Mouse (Mus musculus) testis, adult 2 months (tissue): ENCODE measurements around the gene Slc12a4. TPM values are rescaled to one million over a fixed set of nuclear protein-coding genes. Genes with fewer than 3 reads are reported as not detected.

Source experiments
- H3K27ac ChIP-seq: fragments of 200-500 bp; 2 replicates; pipeline ENCODE4 v1.5.1; 2012; ENCODE audit warnings: low read depth, low read length; ENCODE audit not compliant: control insufficient read depth, insufficient read depth
- H3K27me3 ChIP-seq: fragments of 200-500 bp; 2 replicates; pipeline ENCODE4 v1.6.1; 2012; ENCODE audit warnings: mild to moderate bottlenecking, low read length, moderate library complexity; ENCODE audit not compliant: control insufficient read depth, insufficient read depth
- H3K36me3 ChIP-seq: fragments of 200-500 bp; 2 replicates; pipeline ENCODE4 v1.6.1; 2012; ENCODE audit warnings: mild to moderate bottlenecking, low read length; ENCODE audit not compliant: control insufficient read depth, insufficient read depth
- H3K4me1 ChIP-seq: fragments of 200-500 bp; 2 replicates; pipeline ENCODE4 v1.6.1; 2012; ENCODE audit warnings: low read length; ENCODE audit not compliant: control insufficient read depth, insufficient read depth
- H3K4me3 ChIP-seq: fragments of 200-500 bp; 2 replicates; pipeline ENCODE4 v1.5.1; 2012; ENCODE audit warnings: low read depth, mild to moderate bottlenecking, low read length, moderate library complexity, mixed read lengths; ENCODE audit not compliant: control insufficient read depth
- CTCF ChIP-seq: fragments of 200-500 bp; IDR thresholded peaks from 2 replicates; pipeline ENCODE4 v1.5.1; 2012; ENCODE audit warnings: low read depth, mild to moderate bottlenecking, inconsistent platforms, low read length, moderate library complexity; ENCODE audit not compliant: control insufficient read depth, insufficient read depth, insufficient replicate concordance
- POLR2A ChIP-seq: fragments of 200-500 bp; IDR thresholded peaks from 2 replicates; pipeline ENCODE4 v1.6.1; 2012; ENCODE audit warnings: low read depth, mild to moderate bottlenecking, inconsistent platforms, low read length, moderate library complexity; ENCODE audit not compliant: control insufficient read depth
- polyA plus RNA-seq: library from polyadenylated mRNA; depleted of rRNA; stranded (reverse); fragments of >200 nt; gene quantifications from 2 replicates; pipeline ENCODE4 v1.2.3, GENCODE M21; 2012

The Slc12a4 gene
- polyA plus RNA-seq, 1 experiment = 5.6 TPM

DNA sequence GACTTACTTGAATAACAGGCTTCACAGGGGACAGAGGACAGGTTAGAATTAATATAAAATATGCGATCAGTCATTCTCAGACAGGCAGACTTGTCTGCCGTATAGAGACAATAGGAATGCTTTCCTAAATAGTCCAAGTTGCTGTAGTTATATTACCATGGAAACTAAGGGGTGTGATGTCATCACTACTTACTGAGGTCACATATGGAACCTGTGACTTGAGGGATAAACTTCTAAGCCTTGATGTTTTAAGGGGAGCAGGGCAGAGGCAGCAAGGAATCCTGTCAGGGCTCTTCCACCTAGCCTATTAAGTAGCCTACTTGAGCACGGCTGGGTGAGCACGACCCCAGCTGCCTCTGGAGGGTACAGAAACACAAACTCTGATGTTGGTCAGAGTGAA, 40.0 kb upstream of the Slc12a4 start, which contains the start of gene Dpep2nb:
TSS of gene Dpep2nb (minus strand) at position 101 of the 400 bp plus-strand sequence.
- Histone ChIP-seq H3K4me1 (peaks cover 5% of the 10 kb centered on the region; the same call in 1 of the 2 replicates), H3K27ac (0 out of 2 replicates have a peak within 1 kb of the TSS, but pooled peaks have one; percentile 21), H3K36me3 (no peaks in the 10 kb centered on the region), H3K27me3 (no peaks in the 10 kb centered on the region), H3K4me3 (peak within 1 kb of the TSS; percentile 67)
- TF ChIP-seq POLR2A (no peak), CTCF (no peak)

GRCm38 (mm10) chr8:106004538-106005207, 38.8 kb upstream of the Slc12a4 start:
- Histone ChIP-seq H3K27me3 (no peaks in the 10 kb centered on the region), H3K4me1 (peaks cover 2% of the 10 kb centered on the region; the same call in 1 of the 2 replicates), H3K4me3 (peak overlapping the region; percentile 67), H3K27ac (no peak overlapping the region), H3K36me3 (no peaks in the 10 kb centered on the region)
- TF ChIP-seq POLR2A (no peak), CTCF (no peak)

- H3K36me3 ChIP-seq = no peaks in the 10 kb centered on the region
- H3K27me3 ChIP-seq = no peaks in the 10 kb centered on the region
- no peak overlapping the region for H3K27ac ChIP-seq
- peaks cover 2% of the 10 kb centered on the region; the same call in 1 of the 2 replicates for H3K4me1 ChIP-seq
- TF ChIP-seq CTCF (no peak), POLR2A (no peak)
- H3K4me3 ChIP-seq = no peak overlapping the region
Measured at GRCm38 (mm10) chr8:106001908-106002307, 36.0 kb upstream of the Slc12a4 start.

DNA sequence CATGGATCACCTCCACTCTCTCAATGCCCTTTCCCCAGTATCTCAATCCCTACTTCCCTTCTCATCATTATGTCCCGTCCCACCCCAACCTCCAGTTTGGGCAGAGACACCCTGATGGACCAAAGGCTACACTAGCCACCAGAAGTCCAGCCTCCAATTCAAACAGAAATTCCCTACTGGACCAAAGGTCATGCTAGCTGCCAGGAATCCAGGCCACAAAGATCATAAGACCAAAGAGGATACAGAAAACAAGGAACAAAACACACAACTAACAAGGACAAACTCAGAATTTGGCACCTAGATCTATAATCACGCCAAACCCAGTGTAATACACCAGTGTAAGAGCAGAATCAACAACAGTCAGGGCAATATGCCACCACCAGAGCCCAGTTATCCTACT, 33.1 kb upstream of the Slc12a4 start:
- TF ChIP-seq CTCF (no peak), POLR2A (no peak)
- Histone ChIP-seq H3K36me3 (no peaks in the 10 kb centered on the region), H3K4me1 (peaks cover 2% of the 10 kb centered on the region; the same call in 1 of the 2 replicates), H3K27ac (no peak overlapping the region), H3K27me3 (no peaks in the 10 kb centered on the region), H3K4me3 (no peak overlapping the region)

GRCm38 (mm10) chr8:105996359-105996758, 30.5 kb upstream of the Slc12a4 start:
- Histone ChIP-seq H3K4me1 (peaks cover 4% of the 10 kb centered on the region), H3K27ac (no peak overlapping the region), H3K36me3 (no peaks in the 10 kb centered on the region), H3K4me3 (no peak overlapping the region), H3K27me3 (no peaks in the 10 kb centered on the region)
- no peak for TF ChIP-seq POLR2A
- TF ChIP-seq CTCF = no peak

DNA sequence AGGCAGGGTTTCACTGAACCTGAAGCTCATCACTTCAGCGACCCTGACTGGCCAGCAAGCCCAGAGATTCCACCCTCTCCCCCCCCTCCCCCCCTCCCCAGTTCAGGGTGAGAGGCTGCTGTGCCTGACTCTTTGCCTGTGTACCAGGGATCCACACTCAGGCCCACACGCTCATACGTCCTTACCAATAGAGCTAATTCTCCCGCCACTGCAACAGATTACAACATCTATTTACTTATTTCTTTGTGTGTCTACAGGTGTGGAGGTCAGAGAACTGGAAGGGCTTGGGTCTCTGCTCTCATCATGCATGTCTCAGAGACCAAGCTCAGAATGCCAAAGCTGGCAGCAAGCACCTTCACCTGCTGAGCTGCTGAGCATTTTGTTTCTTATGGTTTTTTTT, 27.3 kb upstream of the Slc12a4 start:
- no peaks in the 10 kb centered on the region for H3K27me3 ChIP-seq
- H3K4me1 ChIP-seq = peaks cover 12% of the 10 kb centered on the region
- TF ChIP-seq POLR2A (no peak), CTCF (no peak)
- no peak overlapping the region for H3K4me3 ChIP-seq
- H3K36me3 ChIP-seq = no peaks in the 10 kb centered on the region
- no peak overlapping the region for H3K27ac ChIP-seq

GRCm38 (mm10) chr8:105992499-105992898, 26.6 kb upstream of the Slc12a4 start:
- Histone ChIP-seq H3K36me3 (no peaks in the 10 kb centered on the region), H3K4me1 (peaks cover 12% of the 10 kb centered on the region), H3K27me3 (no peaks in the 10 kb centered on the region), H3K27ac (no peak overlapping the region), H3K4me3 (no peak overlapping the region)
- no peak for TF ChIP-seq CTCF
- no peak for TF ChIP-seq POLR2A
